Mouse (Mus musculus) hindbrain, postnatal 0 days (tissue): ENCODE measurements around the gene P2ry14. TPM values are rescaled to one million over a fixed set of nuclear protein-coding genes. Genes with fewer than 3 reads are reported as not detected.
"Not testable (repeated sequence)": the region's sequence is repeated elsewhere in the genome, so short reads cannot be mapped to it uniquely, and the experiment has no call there.

Source experiments
- ATAC-seq: fragments of 200-750 bp; cut with Nextera tagmentation; 2 replicates; pipeline ENCODE4 v1.8.0; 2017; ENCODE audit warnings: mild to moderate bottlenecking, moderate TSS enrichment, moderate library complexity
- DNase-seq: peaks from one replicate; pipeline ENCODE4 v3.0.0-alpha.2; 2015; ENCODE audit warnings: low spot score
- H3K27ac ChIP-seq: fragments of 300-500 bp; sonication (generic); 2 replicates; pipeline ENCODE4 v1.5.1; 2014; ENCODE audit warnings: mild to moderate bottlenecking
- H3K27me3 ChIP-seq: fragments of 300-500 bp; sonication (generic); 2 replicates; pipeline ENCODE4 v1.6.1; 2014; ENCODE audit warnings: low read length, mixed read lengths; ENCODE audit not compliant: insufficient read depth
- H3K36me3 ChIP-seq: fragments of 300-500 bp; sonication (generic); 2 replicates; pipeline ENCODE4 v1.6.1; 2014; ENCODE audit warnings: low read length, mixed read lengths; ENCODE audit not compliant: insufficient read depth
- H3K4me1 ChIP-seq: fragments of 300-500 bp; sonication (generic); 2 replicates; pipeline ENCODE4 v1.6.1; 2014; ENCODE audit warnings: antibody characterized with exemption, low read length, mixed read lengths; ENCODE audit not compliant: insufficient read depth
- H3K4me2 ChIP-seq: fragments of 300-500 bp; sonication (generic); 2 replicates; pipeline ENCODE4 v1.6.1; 2014; ENCODE audit warnings: low read depth, mild to moderate bottlenecking, low read length, moderate library complexity, mixed read lengths
- H3K4me3 ChIP-seq: fragments of 300-500 bp; sonication (generic); 2 replicates; pipeline ENCODE4 v1.5.1; 2014; ENCODE audit warnings: low read length
- H3K9ac ChIP-seq: fragments of 300-500 bp; sonication (generic); replicated peaks from 2 replicates; pipeline ENCODE4 v1.6.1; 2014; ENCODE audit warnings: mild to moderate bottlenecking, low read length, moderate library complexity, mixed read lengths
- H3K9me3 ChIP-seq: fragments of 300-500 bp; sonication (generic); 2 replicates; pipeline ENCODE4 v1.6.1; 2016; ENCODE audit warnings: low read length, mixed read lengths
- CTCF ChIP-seq: IDR thresholded peaks from 2 replicates; pipeline ENCODE4 v1.5.1; 2016; ENCODE audit warnings: antibody characterized with exemption, control low read depth, low read depth
- WGBS: fragments of 180-500 bp; shearing (Covaris S2); extraction: QIAGEN DNeasy Blood & Tissue Kit; methylation state at CpG from one replicate; pipeline ENCODE4 v1.1.7; 2014; 5-methylcytosine and 5-hydroxymethylcytosine counted together
- polyA plus RNA-seq: library from polyadenylated mRNA; unstranded; fragments of >200 nt; fragmentation: Nextera tagmentation; extraction: Ambion mirVana; gene quantifications from 2 replicates; pipeline ENCODE4 v1.2.1, GENCODE M21; 2015
- total RNA-seq: library from RNA; depleted of rRNA; stranded (reverse); fragments of >200 nt; gene quantifications from 2 replicates; pipeline ENCODE4 v1.2.3, GENCODE M21; 2014; rRNA removed

The P2ry14 gene
- total and polyA plus RNA-seq, 2 experiments from 2014 or later, result 1.7 to 4.4 TPM

GRCm38 (mm10) chr3:59069071-59069470 is 84.3 kb downstream of the P2ry14 start:
- H3K4me1 ChIP-seq, H3K9ac ChIP-seq, H3K9me3 ChIP-seq, H3K27ac ChIP-seq, ATAC-seq, H3K36me3 ChIP-seq, H3K27me3 ChIP-seq, H3K4me3 ChIP-seq, H3K4me2 ChIP-seq: not testable (repeated sequence)
- peak; percentile 17 for DNase-seq
- peak; percentile 48 for TF ChIP-seq CTCF
- WGBS, result 87% methylated on average over 1 of the region's 1 CpGs

- Histone ChIP-seq H3K4me1 (no peaks in the 10 kb centered on the region), H3K4me2 (no peak overlapping the region), H3K9me3 (no peaks in the 10 kb centered on the region), H3K4me3 (no peak overlapping the region), H3K36me3 (no peaks in the 10 kb centered on the region), H3K27ac (no peak overlapping the region), H3K9ac (no peak overlapping the region), H3K27me3 (no peaks in the 10 kb centered on the region)
- ATAC-seq, result no peak
- DNase-seq, result no peak
- WGBS, result 63% methylated on average over 8 of the region's 8 CpGs
- no peak for TF ChIP-seq CTCF
These were observed 86.7 kb downstream of the P2ry14 start for GRCm38 (mm10) chr3:59066558-59067294.

- ATAC-seq, result no peak
- 84% methylated on average over 3 of the region's 3 CpGs for WGBS
- no peak for TF ChIP-seq CTCF
These were observed 87.5 kb downstream of the P2ry14 start for GRCm38 (mm10) chr3:59065937-59066336.

More at GRCm38 (mm10) chr3:59065937-59066336, 87.5 kb downstream of the P2ry14 start:
- H3K27me3 ChIP-seq, result no peaks in the 10 kb centered on the region
- no peak overlapping the region for H3K4me3 ChIP-seq
- H3K9ac ChIP-seq, result no peak overlapping the region
- H3K9me3 ChIP-seq, result no peaks in the 10 kb centered on the region
- no peak overlapping the region for H3K27ac ChIP-seq
- no peaks in the 10 kb centered on the region for H3K4me1 ChIP-seq
- no peaks in the 10 kb centered on the region for H3K36me3 ChIP-seq
- no peak for DNase-seq
- H3K4me2 ChIP-seq, result no peak overlapping the region

Other genes with a start within 250 kb of the P2ry14 start
- 14.5 and 20.5 TPM in 2 replicates for gene Med12l, start 147.8 kb downstream of the P2ry14 start, total RNA-seq
- 3.3 and 4.1 TPM in 2 replicates for gene Med12l, start 147.8 kb downstream of the P2ry14 start, polyA plus RNA-seq
- gene Gpr171, start 51.8 kb downstream of the P2ry14 start, total RNA-seq, result not detected in 2 replicates
- 0.58 and 0.78 TPM in 2 replicates for gene Gpr171, start 51.8 kb downstream of the P2ry14 start, polyA plus RNA-seq
- not detected in 2 replicates for gene Gpr87, start 41.5 kb upstream of the P2ry14 start, total RNA-seq
- 0.13 TPM in 1 of 2 replicates, not detected in the other for gene Gpr87, start 41.5 kb upstream of the P2ry14 start, polyA plus RNA-seq
- gene P2ry13, start 57.3 kb upstream of the P2ry14 start, total RNA-seq, result 3.6 and 4.4 TPM in 2 replicates
- 2.2 and 2.5 TPM in 2 replicates for gene P2ry13, start 57.3 kb upstream of the P2ry14 start, polyA plus RNA-seq
- 8.3 and 17.8 TPM in 2 replicates for gene P2ry12, start 109.3 kb upstream of the P2ry14 start, total RNA-seq
- gene P2ry12, start 109.3 kb upstream of the P2ry14 start, polyA plus RNA-seq, result 15.4 TPM in 2 replicates
- gene Igsf10, start 190.8 kb upstream of the P2ry14 start, total RNA-seq, result 7.1 TPM in 2 replicates
- 6.2 and 6.7 TPM in 2 replicates for gene Igsf10, start 190.8 kb upstream of the P2ry14 start, polyA plus RNA-seq